Mouse (Mus musculus): ENCODE measurements at regions not wholly inside any gene's neighbourhood (a gene's known extent, or its start where the extent isn't known, plus 50 kb on each side); places are given as distances from the start of the nearest gene placed in this dataset.
A peak's percentile ranks its signal among the peaks of the same experiment; 100 is the strongest.

DNA sequence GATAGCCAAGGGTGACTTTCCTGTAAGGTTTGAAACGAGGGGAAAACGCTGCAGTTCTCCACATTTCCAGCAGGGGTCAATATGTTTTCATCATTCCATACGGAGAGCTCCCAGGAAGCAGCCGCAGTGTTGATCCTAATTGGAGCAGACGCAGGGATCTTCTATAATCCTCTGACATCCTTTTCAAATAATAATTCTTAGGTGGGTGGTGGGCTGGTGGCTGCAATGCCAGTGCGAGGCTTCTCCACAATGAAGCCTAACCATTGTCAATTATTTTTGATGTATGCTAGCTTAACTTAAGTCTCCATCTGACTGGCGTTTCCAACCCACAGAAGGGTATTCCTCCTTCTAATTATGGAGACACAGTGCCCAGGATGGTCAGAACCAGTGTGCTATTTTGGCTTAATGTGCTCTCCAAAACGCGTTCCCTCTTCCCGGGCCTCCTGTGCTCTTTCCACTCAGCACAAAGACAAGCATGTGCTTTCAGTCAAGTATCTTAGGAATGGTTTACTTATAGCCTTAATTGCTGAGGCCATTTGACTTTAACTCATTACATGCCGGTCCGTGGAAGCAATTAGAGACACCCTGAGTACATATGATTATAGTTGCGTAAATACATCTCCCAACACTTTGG lies 331.6 kb upstream of the Tet2 start:
- DNase-seq, result peak; percentile 76

DNA sequence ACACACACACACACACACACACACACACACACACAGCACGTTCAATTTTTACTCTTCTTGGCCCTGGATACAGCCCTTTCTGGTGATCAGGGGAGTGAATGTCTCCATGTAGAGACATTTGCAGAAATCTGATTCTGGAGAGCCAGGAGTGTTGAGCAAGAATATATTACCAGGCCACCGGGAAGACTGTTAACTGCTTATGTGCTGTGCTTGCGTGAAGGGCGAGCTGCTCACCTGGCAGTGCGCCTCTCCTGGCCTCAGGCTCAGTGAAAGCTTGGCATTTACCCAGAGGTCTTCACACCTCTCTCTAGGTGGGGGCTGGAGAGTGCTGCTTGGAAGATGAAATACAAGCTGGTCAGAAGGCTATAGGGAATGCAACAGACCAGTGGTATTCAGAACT lies 332.4 kb upstream of the Tet2 start:
- no peak for DNase-seq

DNA sequence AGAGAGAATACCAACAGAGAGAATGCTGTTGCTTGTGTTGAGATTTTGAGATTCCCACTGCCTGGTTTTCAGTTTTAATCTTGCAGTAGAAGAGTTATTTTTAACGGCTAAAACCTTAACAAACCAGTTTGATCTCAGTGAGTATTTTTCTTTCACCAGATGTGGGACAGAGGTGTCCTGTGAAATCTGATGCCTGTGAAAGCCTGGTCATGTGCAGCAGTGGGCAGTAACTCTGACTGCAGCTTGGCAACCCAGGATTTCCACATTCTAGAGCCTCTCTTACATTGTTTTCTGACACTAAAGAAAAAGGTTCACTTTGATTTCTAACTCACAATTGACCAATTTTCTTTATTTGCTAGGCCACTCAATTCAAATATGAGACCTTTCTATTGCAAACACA lies 335.7 kb upstream of the Tet2 start:
- DNase-seq, result no peak

DNA sequence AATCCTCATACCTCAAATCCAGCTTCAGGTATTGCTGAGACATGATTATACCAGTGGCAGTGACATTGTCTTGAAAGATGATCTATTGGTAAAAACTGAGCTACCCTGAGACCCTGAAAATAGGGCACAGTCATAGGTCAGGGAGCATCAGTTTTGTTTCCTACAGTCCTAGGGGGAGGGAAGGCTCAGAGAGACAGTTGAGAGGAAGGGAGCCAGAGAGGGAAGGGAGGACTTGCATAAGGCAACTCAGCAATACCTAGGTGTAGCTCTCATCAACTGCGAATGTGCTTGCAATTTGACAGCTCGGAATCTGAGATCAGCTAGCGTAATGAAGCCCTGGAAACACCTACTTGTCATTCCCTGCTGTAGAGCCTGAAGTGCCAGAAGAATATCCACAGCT lies 334.4 kb upstream of the Cxxc4 start:
- no peak for DNase-seq

DNA sequence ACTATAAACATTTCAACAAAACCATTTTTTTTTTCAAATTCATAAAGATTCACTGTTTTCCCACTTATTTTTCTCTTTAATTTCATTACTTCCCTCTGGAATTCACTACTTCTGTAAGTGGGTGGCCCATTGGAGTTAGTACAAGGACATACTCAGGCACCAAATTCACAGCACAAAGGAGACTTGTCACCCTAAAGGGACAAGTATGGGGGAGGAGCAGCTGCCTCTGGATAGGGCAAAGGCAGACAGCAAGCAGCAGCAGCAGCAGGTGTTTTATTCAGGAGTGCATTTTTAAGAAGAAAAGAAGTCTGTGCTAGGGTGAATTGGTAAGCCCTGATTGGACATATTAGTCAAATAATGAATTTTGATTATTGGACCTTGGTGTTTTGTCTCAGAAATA lies 314.1 kb upstream of the Cxxc4 start:
- no peak for DNase-seq

DNA sequence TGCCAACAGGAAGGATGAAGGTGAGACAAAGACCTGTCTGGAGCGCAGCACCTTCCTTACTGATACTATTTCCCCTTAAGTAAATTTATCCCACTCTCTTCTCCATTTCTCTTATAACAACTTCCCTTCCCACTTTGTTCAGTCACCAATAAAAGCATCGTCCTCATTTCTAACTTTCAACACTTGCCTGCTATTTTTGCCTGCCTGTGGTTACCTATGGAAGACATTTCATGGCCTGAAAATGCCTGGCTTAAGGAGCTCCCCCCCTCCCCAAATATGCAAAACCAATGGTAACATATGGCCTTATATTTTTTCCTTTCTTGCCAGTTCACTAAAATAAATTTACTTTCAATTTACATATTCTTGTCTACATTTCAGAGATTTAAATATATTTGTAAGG lies 271.0 kb upstream of the Cxxc4 start:
- DNase-seq, result no peak

DNA sequence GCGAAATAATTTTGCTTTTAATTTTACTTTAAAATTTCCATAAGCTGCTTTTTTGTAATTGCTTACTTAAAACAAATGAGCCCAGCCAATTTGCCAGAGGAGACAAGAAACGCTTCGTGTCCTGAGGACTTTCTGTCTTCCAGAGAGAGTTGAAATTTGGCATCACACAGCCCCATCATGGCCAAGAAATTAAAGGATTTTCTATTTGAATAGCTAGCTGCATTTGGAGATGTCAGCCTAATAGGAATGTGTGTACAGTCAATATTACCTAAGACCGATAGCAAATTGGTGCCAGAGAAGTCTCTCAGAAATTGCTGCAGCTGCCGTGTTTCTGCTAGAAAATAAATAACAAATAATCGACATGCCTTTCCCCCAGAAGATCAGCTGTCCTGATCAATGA lies 268.1 kb upstream of the Cxxc4 start:
- DNase-seq, result no peak

DNA sequence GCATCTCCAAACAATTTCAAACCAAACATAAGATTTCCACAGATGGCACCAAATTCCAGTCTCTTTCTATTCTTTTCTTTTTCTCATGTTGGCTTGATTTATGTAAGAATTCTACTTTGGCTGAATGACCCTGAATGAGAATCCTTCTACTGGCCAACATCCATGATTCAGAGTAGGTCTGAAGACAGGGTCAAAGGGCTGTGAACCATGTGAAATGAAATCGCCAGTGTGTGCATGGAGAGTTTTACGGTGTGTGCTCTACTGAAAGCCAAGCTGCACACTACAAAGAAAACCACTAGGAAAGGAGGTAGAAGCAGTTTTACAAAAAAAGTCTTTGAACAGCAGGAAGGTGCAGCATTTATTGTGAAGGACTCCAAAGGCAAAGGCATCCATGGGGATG lies 263.5 kb upstream of the Cxxc4 start:
- DNase-seq, result no peak

DNA sequence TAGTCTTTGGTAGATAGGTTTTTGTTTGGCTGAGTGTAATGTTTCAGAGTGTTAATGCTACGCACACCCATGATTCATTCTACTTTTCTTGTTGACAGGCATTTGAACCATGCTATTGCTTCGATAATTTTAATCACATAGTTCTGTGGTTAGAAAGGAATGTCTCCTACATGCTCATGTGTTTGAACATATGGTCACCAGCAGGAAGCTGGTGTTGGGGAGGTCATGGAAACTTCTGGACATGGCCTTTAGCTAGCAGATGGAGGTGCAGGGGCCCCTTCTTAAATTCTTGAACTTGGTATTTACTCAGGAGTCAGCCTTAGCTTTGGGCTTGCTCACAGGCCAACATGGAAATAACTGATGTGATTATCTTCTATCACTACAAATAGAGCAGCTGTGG lies 248.6 kb upstream of the Cxxc4 start:
- no peak for DNase-seq

DNA sequence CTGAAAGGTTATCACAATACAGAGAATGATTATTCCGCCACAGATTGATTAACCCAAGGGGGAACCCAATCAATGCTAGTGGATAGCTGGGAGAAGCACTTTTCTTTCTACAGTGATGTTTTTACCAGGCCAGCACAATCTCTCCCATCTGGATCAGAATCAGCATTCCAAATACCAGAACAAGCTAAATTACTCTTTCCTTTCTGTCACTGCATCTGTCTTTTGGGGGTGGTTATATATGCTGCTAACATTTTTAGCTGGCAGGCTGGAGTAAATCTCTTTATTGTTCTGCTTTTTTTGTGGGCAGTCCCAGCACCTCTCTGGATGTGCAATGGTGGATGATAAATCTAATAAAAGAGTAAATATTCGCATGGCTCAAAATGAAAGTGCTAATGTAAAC lies 242.3 kb upstream of the Cxxc4 start:
- peak; percentile 8 for DNase-seq

DNA sequence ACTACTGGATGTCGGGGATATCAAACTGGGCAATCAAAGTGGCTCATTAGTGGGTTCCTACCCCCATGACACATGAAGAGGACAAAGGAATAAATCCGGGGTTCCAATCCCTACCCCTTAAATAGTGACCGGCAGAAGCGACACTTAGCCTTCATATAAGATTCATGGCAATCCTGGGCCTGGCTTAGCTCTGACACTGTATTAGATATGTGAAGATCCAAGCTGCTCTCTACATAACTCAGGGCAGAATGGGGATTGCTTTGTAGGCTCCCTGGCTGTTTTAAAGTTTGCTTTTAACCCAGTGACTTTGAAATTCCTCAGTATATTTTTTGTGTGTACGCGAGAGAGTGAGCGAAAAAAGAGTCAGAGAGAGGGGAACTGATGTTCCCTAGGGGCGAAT lies 236.3 kb upstream of the Cxxc4 start:
- no peak for DNase-seq

DNA sequence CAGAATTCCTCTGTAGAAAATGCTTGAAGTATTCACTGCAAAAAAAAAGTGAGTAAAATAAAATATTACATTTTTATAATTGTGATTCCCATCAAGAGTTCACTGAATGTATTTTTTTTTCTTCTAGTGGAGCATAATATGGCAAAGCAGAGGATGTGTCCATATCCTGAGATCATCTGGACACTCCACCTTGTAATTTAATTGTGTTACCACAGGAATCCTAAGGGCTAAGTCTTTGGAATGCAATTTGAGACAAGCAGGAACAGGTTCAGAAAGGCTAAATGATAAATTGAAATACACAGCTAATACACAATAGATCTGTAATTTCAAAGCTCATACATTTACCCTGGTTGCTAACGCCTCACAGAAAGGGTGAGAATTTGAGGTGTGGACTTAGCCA lies 235.7 kb upstream of the Cxxc4 start:
- DNase-seq, result no peak

DNA sequence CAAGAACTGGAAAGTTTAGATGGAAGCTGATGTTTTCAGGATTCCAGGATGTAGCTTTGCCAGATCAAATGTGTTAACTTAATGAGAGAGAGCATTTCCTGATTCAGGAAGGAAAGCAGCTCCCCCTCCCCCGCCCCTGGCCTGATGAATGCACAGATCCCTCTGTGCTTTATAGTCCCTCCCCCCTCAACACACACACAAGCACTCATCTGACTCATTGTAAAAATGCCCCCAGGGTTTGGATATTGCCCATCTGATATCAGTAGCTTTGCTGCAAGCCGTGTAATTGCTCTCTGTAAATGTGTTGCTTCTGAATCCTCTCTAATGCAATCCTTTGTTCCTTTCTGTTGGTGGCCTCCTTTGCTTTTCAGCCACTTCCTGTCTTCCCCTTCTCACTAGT lies 221.5 kb upstream of the Cxxc4 start:
- DNase-seq, result no peak

DNA sequence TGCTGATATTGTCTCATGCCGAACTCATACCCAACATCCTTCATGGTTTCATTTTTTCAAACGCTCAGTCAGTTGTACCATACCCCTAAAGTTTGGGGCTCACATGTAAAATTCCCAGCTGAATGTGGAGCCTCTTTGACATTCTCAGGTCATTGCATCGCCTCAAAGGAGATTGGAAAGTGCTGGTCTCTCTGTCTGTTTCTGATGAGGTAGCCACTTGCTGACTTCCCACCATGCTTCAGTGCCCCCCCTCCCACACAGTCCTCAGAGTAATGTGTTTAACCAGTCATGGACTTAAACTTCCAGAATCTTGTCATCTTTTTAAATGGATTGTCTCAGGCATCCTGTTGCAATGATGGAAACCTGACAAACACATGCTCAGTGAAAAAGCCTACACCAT lies 220.9 kb upstream of the Cxxc4 start:
- no peak for DNase-seq

DNA sequence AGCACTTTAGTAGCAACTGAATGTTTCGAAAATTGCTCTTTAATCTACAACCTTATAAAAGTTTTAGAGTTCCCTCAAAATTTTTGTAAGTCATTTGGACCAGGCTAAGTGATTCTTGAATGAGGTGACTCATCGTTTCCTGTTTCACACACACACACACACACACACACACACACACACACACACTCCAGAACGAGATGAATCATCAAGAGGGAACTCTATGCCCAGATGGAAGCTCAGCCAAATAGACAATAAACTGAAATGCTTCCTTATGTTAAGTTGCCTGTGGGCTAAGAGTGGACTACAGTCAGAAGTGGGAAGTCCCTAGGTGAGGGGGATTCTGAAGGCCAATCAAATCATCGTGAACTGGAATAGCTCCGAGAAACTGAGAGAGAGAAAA lies 202.4 kb upstream of the Cxxc4 start:
- DNase-seq, result peak; percentile 56

DNA sequence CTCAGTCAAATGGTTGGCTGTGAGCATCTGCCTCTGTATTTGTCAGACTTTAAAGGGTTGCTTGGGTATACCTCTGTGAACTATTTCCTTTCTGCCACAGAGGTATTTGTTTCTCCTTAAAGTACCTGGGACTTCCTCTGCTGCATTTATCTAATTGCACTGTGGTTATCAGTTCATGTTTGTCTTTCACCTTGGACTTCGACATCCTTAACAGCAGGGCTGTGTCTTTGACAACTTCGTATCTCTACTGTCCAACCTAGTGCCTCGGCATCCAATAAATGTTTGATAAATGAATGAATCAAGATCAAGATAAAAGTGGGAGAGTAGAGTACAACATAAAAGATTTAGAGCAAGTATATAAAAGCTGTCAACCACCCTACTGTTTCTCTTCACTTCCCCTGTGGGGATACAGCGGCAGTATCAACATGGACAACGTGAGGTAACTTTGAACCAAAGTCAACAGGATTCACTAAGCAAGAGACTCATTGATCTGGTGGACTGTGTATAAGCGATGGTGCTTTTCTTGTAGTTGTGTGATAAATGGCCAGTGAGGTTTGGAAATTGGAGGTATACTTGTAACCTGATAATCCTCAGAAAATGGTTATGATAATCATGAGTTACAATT lies 199.9 kb upstream of the Cxxc4 start:
- DNase-seq, result no peak

DNA sequence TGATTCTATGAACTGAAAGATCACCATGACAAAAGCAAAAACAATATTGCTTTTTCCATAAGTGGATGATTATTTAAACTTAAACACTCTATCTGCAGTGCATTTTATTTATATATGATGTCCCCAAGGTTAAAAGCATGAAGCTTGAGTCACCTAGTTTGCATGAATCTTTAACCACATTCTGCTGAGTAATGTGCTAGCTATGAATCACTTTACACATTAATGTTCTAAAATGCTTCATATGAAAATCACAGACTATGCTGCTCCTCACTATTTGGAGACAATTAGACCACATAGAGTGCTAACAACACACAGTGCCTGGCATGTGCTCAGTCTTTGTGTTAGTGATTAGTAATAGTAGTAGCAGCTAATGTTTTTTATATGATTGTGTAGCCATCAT lies 185.6 kb upstream of the Cxxc4 start:
- no peak for DNase-seq

DNA sequence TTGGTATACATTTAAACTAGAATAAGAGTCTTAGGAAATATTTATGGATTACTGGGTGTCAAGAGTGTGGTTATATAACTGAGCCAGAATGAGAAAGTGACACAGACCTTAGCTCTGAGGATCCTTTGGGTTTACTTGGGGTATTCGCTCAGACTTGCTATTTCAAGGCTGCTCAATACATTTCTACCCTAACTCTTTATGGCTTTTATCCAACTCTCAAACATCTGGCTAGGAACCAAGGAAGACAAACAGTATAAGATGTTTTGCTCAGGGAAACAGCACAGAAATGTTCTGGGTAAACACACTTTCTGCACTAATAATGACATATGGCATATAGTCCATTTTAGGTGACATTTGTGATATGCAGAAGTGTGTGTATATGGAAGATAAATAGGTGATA lies 153.8 kb upstream of the Cxxc4 start:
- DNase-seq, result no peak

DNA sequence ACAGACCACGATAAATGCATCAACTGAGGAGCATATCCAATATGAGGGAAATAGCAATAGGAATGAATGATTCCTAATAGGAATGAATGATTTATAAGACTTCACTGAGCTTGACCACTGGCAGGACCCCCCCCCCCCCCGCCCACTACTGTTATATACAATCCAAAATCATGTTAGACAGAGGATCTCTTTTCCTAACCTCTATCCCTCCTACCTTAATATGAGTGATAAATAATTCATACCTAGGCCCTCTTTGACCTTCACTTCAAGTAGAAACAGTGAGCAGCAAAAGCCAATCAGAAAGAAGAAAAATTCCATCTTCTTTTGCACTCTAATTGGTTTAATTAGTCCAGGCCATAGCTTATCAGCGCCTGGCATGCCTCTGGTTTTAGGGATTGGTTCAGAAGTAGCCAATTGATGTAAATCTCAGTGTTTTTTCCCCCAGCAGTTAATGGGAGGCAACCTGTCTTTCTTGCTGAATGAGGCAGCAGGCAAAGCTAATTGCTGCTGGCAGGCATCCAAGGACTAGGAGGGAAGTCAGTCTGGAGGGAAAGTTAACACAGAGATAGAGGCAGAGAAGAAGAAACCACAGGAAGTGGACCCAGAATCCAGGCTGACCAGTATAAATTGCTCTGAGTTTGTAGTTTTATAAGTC lies 136.7 kb upstream of the Cxxc4 start:
- DNase-seq, result peak; percentile 33

DNA sequence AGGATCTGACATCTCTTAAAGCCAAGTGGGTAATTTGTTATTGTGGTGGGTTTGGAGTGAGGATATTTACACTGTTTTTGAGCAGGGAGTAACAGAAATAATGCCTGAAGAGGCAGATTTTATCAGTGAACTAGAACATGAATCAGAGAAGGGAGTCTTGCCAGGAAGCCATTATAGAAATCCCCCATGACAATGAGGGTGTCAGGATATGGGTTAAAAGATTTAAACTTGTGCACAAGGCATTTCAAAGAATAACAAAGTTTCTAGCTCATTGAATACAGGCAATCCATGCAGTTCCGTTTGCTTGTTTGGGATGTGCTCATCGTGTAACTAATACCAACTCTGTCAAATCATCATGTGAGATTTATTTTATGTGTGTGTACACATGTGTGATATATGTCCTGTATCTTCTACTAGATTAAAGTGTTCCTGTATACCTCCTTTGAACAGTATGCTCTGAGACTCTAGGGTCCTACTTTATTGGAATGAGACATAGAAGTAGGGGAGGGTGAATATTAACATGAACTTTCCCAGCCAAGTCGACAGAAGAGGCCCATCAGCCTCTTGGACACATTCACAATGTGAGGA lies 134.0 kb upstream of the Cxxc4 start:
- DNase-seq, result no peak

DNA sequence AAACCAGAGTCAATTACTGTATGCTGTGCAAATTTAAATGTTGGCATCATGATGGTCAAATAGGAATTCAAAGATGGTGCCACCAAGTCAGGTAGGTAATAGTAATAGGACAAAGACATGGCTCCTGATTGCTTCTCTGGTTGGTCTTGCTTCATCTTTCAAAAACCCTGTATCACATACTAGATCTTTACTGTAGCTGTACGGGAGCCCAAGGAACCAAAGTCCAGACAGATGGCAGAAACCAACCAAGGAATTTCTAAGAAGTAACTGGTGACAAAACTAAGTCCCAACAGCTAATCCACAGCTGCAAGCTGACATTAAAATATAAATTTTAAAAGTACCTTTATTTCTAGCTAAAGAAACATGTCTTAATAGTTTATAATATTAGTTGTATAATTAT lies 131.7 kb upstream of the Cxxc4 start:
- DNase-seq, result no peak

DNA sequence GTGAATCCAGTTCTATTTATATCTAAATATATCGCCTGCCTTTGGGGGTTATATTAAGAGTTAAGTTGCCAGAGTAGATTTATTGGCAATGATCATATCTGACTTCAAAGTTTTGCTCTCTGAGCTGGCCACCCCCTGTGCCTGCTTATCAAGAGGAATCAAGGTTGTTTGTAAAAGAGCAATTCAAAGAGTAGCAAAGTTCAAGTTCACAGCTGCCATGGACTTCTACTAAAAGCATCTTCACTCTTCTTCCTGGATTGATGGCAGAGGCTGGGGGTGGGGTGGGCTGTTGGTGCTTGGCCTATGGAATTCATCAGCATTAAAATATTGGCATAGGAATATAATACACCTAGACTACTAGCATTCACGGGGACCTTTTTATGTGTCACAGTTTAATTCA lies 131.2 kb upstream of the Cxxc4 start:
- DNase-seq, result no peak

DNA sequence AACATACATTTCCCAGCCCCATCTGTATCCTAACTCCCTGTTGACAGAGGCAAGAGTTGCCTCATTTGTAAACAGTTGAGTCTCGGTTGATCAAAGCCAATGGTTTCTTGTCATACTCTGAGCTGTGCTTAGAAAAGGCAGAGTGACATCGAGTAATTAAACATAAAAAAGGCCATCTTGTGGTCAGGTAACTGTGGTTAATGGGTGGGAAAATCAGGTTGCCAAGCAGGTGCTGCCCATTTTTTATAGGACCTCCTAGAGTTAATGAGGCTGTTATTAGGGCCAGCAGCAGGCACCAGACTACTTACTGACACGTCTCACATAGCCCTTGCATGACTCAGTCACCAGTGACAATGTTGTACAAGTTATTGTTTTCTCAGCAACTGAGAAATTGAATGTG lies 130.7 kb upstream of the Cxxc4 start:
- no peak for DNase-seq

DNA sequence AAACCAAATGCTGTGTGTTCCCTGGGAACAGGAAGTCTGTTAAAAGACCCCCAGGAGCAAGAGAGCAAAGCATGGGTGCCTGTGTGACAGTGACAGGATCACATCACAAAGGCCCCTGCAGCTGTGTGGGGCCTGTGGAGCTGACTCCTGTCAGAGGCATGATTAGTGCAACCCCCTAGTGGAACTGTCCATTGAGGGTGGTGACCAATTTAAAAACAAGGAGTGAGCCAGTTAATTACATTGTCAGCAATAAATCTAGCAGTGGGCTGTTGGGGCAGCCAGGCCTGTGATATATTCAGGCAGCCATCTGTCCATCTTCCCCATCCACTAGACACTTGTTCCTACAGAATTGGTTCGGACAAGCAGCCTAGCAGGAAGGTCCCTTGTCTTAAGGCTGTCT lies 121.8 kb upstream of the Cxxc4 start:
- DNase-seq, result no peak

DNA sequence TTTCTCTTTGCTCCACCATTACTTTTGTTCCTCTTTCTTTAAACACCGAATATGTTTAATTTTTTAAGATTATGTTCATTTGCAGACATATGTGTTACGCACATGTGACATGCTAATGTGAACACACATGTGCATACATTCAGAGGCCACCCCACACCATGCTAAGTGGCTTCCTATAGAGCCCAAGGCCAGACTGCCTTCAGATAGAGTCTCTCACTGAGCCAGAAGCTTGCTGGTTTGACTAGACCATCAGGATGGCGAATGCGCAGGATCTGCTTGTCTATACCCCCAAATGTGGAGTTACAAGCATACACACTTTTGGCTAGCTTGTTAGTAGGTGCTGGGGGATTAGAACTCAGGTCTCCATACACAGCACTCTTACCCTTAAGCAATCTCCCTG lies 121.3 kb upstream of the Cxxc4 start:
- DNase-seq, result no peak

All from right cerebral cortex, adult 18-20 months (tissue).